Mouse (Mus musculus): ENCODE measurements around the gene Arsa. TPM values are rescaled to one million over a fixed set of nuclear protein-coding genes. Genes with fewer than 3 reads are reported as not detected.
A peak's percentile ranks its signal among the peaks of the same experiment; 100 is the strongest.

Arsa gene
- polyA plus RNA-seq (2014; fragmentation: Nextera tagmentation; extraction: Ambion mirVana) = 11.1 and 12.1 TPM in 2 replicates

DNA sequence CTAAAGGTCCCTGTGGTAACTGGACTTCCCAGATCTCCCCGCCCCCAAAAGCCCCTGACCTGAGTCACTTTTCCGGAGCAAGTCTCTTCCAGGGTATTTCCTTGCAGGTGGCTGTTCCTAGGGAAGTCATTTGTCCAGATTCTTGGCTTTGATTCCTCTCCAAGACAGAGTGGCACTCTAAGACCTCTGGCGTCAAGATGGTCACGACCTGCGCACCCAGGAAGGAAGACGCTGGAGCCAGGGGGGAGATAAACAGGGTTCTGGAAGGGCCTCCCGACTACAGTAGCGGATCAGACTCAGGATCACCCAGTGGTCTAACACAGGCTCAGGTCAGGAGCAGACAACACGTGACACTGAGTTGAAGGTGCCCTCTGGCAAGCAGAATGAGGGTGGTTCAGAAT lies at the start of gene Arsa:
TSS of gene Arsa (minus strand) at position 335 of the 401 bp plus-strand sequence.
- ATAC-seq (ENCODE audit: low FRiP score, low TSS enrichment) = no peak
- Histone ChIP-seq H3K9ac (ENCODE audit: low read depth, low read length) (peak within 1 kb of the TSS; percentile 63), H3K4me3 (ENCODE audit: low read length) (peak within 1 kb of the TSS; percentile 58), H3K4me2 (replicated peaks; ENCODE audit: low read depth, low read length) (peak within 1 kb of the TSS; percentile 90), H3K9me3 (ENCODE audit: control insufficient read depth, low read length) (no peaks in the 10 kb centered on the region), H3K27ac (ENCODE audit: low read depth, low read length) (peak within 1 kb of the TSS; percentile 31; the same call in 1 of the 2 replicates), H3K4me1 (ENCODE audit: control insufficient read depth, insufficient read depth, low read length) (peaks cover 5% of the 10 kb centered on the region; the same call in 1 of the 2 replicates), H3K36me3 (ENCODE audit: control insufficient read depth, insufficient read depth, low read length) (no peaks in the 10 kb centered on the region), H3K27me3 (ENCODE audit: control insufficient read depth, insufficient read depth, low read length) (no peaks in the 10 kb centered on the region)
- 27% methylated on average over 9 of the region's 9 CpGs for WGBS

DNA sequence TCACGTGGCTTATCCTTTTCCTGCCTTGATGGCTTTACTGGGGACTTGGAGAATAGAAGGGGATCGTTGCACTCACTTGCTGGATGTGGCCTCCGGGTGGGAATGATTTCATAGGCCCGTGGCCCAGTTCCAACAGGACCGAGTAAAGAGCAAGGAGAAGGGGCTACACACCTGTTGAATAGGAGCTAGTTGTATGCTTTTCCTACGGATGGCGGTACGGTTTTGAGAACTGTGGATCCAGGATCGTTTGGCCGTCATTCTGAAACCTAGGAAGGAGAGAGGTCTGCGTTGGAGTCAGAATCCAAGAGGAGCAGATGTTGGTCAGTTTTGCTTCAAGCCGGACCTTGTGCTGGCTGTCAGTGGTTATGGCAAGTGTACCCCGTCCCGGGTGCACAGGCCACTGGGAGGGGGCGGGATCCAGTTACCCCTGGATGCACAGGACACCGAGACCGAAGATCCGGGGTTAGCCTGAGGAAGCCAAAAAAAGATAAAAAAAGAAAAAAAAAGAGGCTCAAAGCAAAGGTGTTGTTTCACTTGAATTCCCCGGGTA lies 49.6 kb upstream of the Arsa start:
- WGBS = 86% methylated on average over 19 of the region's 19 CpGs
- ATAC-seq (ENCODE audit: low FRiP score, low TSS enrichment) = no peak

GRCm38 (mm10) chr15:89525896-89526295 lies 48.7 kb upstream of the Arsa start:
- H3K4me2 ChIP-seq (replicated peaks; ENCODE audit: low read depth, low read length) = no peak overlapping the region
- peaks cover 34% of the 10 kb centered on the region for H3K27me3 ChIP-seq (ENCODE audit: control insufficient read depth, insufficient read depth, low read length)
- no peaks in the 10 kb centered on the region for H3K9me3 ChIP-seq (ENCODE audit: control insufficient read depth, low read length)
- ATAC-seq (ENCODE audit: low FRiP score, low TSS enrichment) = no peak
- no peaks in the 10 kb centered on the region; the same call in 1 of the 2 replicates for H3K36me3 ChIP-seq (ENCODE audit: control insufficient read depth, insufficient read depth, low read length)
- WGBS = 74% methylated on average over 7 of the region's 7 CpGs
- no peak overlapping the region for H3K4me3 ChIP-seq (ENCODE audit: low read length)
- no peak overlapping the region for H3K27ac ChIP-seq (ENCODE audit: low read depth, low read length)
- no peaks in the 10 kb centered on the region for H3K4me1 ChIP-seq (ENCODE audit: control insufficient read depth, insufficient read depth, low read length)
- no peak overlapping the region for H3K9ac ChIP-seq (ENCODE audit: low read depth, low read length)

More for the DNA sequence above, 49.6 kb upstream of the Arsa start:
- Histone ChIP-seq H3K9ac (ENCODE audit: low read depth, low read length) (no peak overlapping the region), H3K27me3 (ENCODE audit: control insufficient read depth, insufficient read depth, low read length) (peaks cover 29% of the 10 kb centered on the region), H3K27ac (ENCODE audit: low read depth, low read length) (no peak overlapping the region), H3K9me3 (ENCODE audit: control insufficient read depth, low read length) (no peaks in the 10 kb centered on the region), H3K36me3 (ENCODE audit: control insufficient read depth, insufficient read depth, low read length) (no peaks in the 10 kb centered on the region; the same call in 1 of the 2 replicates), H3K4me2 (replicated peaks; ENCODE audit: low read depth, low read length) (no peak overlapping the region), H3K4me1 (ENCODE audit: control insufficient read depth, insufficient read depth, low read length) (no peaks in the 10 kb centered on the region), H3K4me3 (ENCODE audit: low read length) (no peak overlapping the region)

DNA sequence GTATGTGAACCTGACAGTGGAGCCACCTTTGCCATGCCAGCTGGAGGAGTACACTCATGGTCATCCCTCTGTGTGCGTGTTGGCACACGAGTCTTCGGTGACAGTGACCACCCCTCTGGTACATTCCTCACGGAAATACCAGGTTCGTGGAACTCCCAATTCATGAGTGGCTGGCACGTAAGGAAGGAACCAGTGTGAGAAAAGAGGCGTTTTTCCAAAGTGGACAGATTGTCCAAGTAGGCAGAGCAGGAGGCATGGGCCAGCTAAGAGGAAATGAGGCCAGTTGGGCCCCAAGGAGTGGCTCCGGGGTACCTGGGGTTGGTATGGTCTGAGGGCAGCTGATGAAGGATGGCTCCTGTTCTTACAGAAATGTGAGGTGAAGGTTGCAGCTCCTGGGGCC lies 48.2 kb upstream of the Arsa start:
- Histone ChIP-seq H3K9me3 (ENCODE audit: control insufficient read depth, low read length) (no peaks in the 10 kb centered on the region), H3K27ac (ENCODE audit: low read depth, low read length) (no peak overlapping the region), H3K36me3 (ENCODE audit: control insufficient read depth, insufficient read depth, low read length) (no peaks in the 10 kb centered on the region; the same call in 1 of the 2 replicates), H3K9ac (ENCODE audit: low read depth, low read length) (no peak overlapping the region), H3K4me2 (replicated peaks; ENCODE audit: low read depth, low read length) (no peak overlapping the region), H3K27me3 (ENCODE audit: control insufficient read depth, insufficient read depth, low read length) (peaks cover 34% of the 10 kb centered on the region), H3K4me1 (ENCODE audit: control insufficient read depth, insufficient read depth, low read length) (no peaks in the 10 kb centered on the region), H3K4me3 (ENCODE audit: low read length) (no peak overlapping the region)
- ATAC-seq (ENCODE audit: low FRiP score, low TSS enrichment) = no peak
- WGBS = 92% methylated on average over 8 of the region's 8 CpGs

DNA sequence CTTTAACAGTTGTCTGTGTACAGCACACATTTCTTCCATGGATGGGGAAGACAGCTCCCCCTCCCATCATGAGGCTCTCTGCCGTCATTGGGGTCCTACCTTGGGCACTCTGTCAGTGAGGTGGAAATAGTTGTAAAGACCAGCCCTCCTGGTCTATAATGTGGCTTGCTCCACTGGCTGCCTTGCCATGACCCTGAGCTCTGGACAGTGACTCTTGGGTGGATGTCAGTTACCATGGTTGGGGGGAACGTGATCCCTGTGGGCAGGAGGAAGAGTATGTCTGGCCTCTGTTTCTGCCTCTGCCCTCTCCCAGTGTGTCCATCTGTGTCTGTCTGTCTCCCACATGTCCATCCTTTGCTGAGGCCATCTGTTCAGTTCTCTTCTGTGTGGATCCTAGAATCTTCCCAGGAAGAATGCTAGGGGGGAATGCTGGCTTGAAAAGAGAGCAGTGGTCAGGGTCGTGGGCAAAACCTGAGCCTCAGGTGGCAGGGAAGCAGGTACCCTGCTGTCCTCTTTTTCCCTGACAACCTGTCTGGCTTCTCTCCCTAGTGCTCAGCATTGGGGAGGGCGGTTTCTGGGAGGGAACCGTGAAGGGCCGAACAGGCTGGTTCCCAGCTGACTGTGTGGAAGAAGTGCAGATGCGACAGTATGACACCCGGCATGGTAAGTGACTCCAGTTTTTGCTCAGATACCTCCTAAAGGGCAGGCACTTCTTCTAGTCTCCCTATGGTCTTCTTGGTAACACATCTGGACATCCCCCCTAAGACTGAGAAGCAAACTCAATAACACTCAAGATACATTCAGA lies 47.6 kb upstream of the Arsa start:
- Histone ChIP-seq H3K27ac (ENCODE audit: low read depth, low read length) (no peak overlapping the region), H3K4me2 (replicated peaks; ENCODE audit: low read depth, low read length) (peak overlapping the region; percentile 94), H3K4me3 (ENCODE audit: low read length) (peak overlapping the region; percentile 59), H3K9ac (ENCODE audit: low read depth, low read length) (no peak overlapping the region), H3K36me3 (ENCODE audit: control insufficient read depth, insufficient read depth, low read length) (no peaks in the 10 kb centered on the region; the same call in 1 of the 2 replicates), H3K4me1 (ENCODE audit: control insufficient read depth, insufficient read depth, low read length) (no peaks in the 10 kb centered on the region), H3K27me3 (ENCODE audit: control insufficient read depth, insufficient read depth, low read length) (peaks cover 34% of the 10 kb centered on the region), H3K9me3 (ENCODE audit: control insufficient read depth, low read length) (no peaks in the 10 kb centered on the region)
- WGBS = 61% methylated on average over 8 of the region's 8 CpGs
- ATAC-seq (ENCODE audit: low FRiP score, low TSS enrichment) = no peak

DNA sequence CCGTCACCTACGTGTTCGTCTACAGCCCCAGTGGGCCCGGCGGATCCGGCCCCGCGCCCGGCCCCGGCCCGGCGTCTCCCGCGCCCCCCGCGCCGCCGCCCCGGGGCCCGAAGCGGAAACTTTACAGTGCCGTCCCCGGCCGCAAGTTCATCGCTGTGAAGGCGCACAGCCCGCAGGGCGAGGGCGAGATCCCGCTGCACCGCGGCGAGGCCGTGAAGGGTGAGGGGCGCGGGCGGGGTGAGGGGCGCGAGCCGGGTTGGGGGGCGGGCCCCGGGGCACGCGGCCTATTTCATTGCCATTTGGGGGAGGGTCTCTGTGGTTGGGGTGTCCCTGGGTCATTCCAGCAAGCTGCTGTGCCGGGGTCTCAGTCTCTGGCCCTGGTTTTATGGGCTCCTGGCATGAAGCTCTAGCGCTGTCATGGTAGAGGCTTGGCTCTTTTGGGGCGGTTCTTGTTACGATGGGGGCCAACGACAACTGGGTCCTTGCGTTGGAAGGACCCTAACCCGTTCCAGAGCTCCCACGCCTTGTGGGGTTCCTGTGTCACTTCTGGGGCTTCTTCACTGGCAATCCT lies 46.9 kb upstream of the Arsa start:
- Histone ChIP-seq H3K9me3 (ENCODE audit: control insufficient read depth, low read length) (no peaks in the 10 kb centered on the region), H3K27me3 (ENCODE audit: control insufficient read depth, insufficient read depth, low read length) (peaks cover 34% of the 10 kb centered on the region), H3K4me1 (ENCODE audit: control insufficient read depth, insufficient read depth, low read length) (no peaks in the 10 kb centered on the region), H3K36me3 (ENCODE audit: control insufficient read depth, insufficient read depth, low read length) (no peaks in the 10 kb centered on the region; the same call in 1 of the 2 replicates), H3K9ac (ENCODE audit: low read depth, low read length) (peak overlapping the region; percentile 66), H3K27ac (ENCODE audit: low read depth, low read length) (no peak overlapping the region), H3K4me2 (replicated peaks; ENCODE audit: low read depth, low read length) (peak overlapping the region; percentile 94), H3K4me3 (ENCODE audit: low read length) (peak overlapping the region; percentile 59)
- 8% methylated on average over 41 of the region's 52 CpGs for WGBS
- 0 out of 2 replicates have a peak, but pooled peaks have one; percentile 8 for ATAC-seq (ENCODE audit: low FRiP score, low TSS enrichment)

GRCm38 (mm10) chr15:89523283-89523832 lies 46.1 kb upstream of the Arsa start:
- H3K27me3 ChIP-seq (ENCODE audit: control insufficient read depth, insufficient read depth, low read length) = peaks cover 34% of the 10 kb centered on the region
- no peak overlapping the region for H3K27ac ChIP-seq (ENCODE audit: low read depth, low read length)
- H3K4me1 ChIP-seq (ENCODE audit: control insufficient read depth, insufficient read depth, low read length) = no peaks in the 10 kb centered on the region
- H3K4me3 ChIP-seq (ENCODE audit: low read length) = peak overlapping the region; percentile 59
- H3K36me3 ChIP-seq (ENCODE audit: control insufficient read depth, insufficient read depth, low read length) = no peaks in the 10 kb centered on the region; the same call in 1 of the 2 replicates
- H3K9ac ChIP-seq (ENCODE audit: low read depth, low read length) = peak overlapping the region; percentile 66; the same call in 1 of the 2 replicates
- no peaks in the 10 kb centered on the region for H3K9me3 ChIP-seq (ENCODE audit: control insufficient read depth, low read length)
- WGBS = 14% methylated on average over 20 of the region's 47 CpGs
- peak overlapping the region; percentile 94 for H3K4me2 ChIP-seq (replicated peaks; ENCODE audit: low read depth, low read length)
- ATAC-seq (ENCODE audit: low FRiP score, low TSS enrichment) = peak; percentile 52; the same call in 1 of the 2 replicates

DNA sequence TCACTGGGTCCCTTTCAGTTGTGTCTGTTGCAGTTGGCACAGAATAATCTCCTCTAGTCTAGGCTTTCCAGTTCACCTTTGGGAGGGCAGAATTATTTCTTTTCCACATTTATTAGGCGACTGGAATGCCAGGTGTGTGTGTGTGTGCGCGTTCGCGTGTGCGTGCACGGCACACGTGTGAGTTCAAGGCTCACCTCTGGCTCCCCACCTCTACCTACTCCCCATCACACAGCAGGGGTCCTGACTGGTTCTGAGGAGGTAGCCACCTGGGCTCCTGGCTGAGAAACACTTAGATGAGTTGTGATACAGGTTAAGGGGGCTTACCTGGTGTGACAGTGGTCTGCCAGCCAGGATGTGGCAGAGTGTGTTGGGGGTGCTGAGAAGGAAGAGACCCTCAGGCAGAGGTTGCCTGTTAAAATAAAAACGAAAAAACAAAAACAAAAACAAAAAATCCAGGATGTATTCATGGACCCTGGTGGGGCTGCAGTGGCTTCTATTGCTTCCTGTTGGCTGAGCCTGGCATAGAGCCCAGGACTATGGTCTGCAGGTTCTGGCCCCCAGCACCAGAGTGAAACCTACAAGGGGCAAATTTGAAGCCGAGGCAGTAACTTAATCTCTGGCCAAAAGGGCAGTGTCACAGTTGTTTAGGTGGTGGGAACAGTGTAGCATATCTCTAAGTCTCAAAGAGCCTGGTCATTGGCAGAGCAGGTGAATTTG lies 45.5 kb upstream of the Arsa start:
- Histone ChIP-seq H3K9me3 (ENCODE audit: control insufficient read depth, low read length) (no peaks in the 10 kb centered on the region), H3K36me3 (ENCODE audit: control insufficient read depth, insufficient read depth, low read length) (no peaks in the 10 kb centered on the region; the same call in 1 of the 2 replicates), H3K4me2 (replicated peaks; ENCODE audit: low read depth, low read length) (peak overlapping the region; percentile 94; the same call in 1 of the 2 replicates), H3K9ac (ENCODE audit: low read depth, low read length) (no peak overlapping the region), H3K27me3 (ENCODE audit: control insufficient read depth, insufficient read depth, low read length) (peaks cover 34% of the 10 kb centered on the region), H3K27ac (ENCODE audit: low read depth, low read length) (no peak overlapping the region), H3K4me1 (ENCODE audit: control insufficient read depth, insufficient read depth, low read length) (no peaks in the 10 kb centered on the region), H3K4me3 (ENCODE audit: low read length) (0 out of 2 replicates have a peak overlapping the region, but pooled peaks have one; percentile 59)
- no peak for ATAC-seq (ENCODE audit: low FRiP score, low TSS enrichment)
- 88% methylated on average over 10 of the region's 10 CpGs for WGBS
